Mouse (Mus musculus) MEL (cell line): Measurements from ENCODE around the gene Large2. TPM values are rescaled to one million over a fixed set of nuclear protein-coding genes. Genes with fewer than 3 reads are reported as not detected.
A peak's percentile ranks its signal among the peaks of the same experiment; 100 is the strongest.

Experiments
- DNase-seq: peaks from one replicate; pipeline ENCODE4 v3.0.0; 2011; ENCODE audit warnings: low read depth, low spot score
- H3K27ac ChIP-seq: 2 replicates; pipeline ENCODE4 v1.5.1; 2012; ENCODE audit warnings: low read depth, mild to moderate bottlenecking, control low read depth, low read length, moderate library complexity; ENCODE audit not compliant: control insufficient read depth
- H3K27me3 ChIP-seq, 2 experiments: fragments of 150-350 bp in 1 of 2; sonication (generic) in 1 of 2; 2 replicates each; pipeline ENCODE4 v1.6.1; 2012; ENCODE audit warnings: low read length in 2 of 2, mild to moderate bottlenecking in 2 of 2, improper control_type of control experiment in 1 of 2, moderate library complexity in 1 of 2; ENCODE audit not compliant: insufficient read depth in 2 of 2, control insufficient read depth in 1 of 2
- H3K36me3 ChIP-seq, 2 experiments: 2 replicates each; pipeline ENCODE4 v1.6.1; 2012 to 2014; ENCODE audit warnings: low read length in 2 of 2, improper control_type of control experiment in 1 of 2, inconsistent platforms in 1 of 2, mild to moderate bottlenecking in 1 of 2; ENCODE audit not compliant: insufficient read depth in 2 of 2, control insufficient read depth in 1 of 2
- H3K4me1 ChIP-seq, 2 experiments: fragments of 150-350 bp in 1 of 2; sonication (generic) in 1 of 2; 2 replicates each; pipeline ENCODE4 v1.6.1; 2012; ENCODE audit warnings: low read length in 2 of 2, improper control_type of control experiment in 1 of 2, mild to moderate bottlenecking in 1 of 2; ENCODE audit not compliant: insufficient read depth in 2 of 2, control insufficient read depth in 1 of 2
- H3K4me3 ChIP-seq, 2 experiments: fragments of 150-350 bp in 1 of 2; sonication (generic) in 1 of 2; 2 replicates each; pipeline ENCODE4 v1.5.1; 2012; ENCODE audit warnings: low read depth in 2 of 2, low read length in 2 of 2, mild to moderate bottlenecking in 2 of 2, moderate library complexity in 2 of 2, control low read depth in 1 of 2, improper control_type of control experiment in 1 of 2; ENCODE audit not compliant: control insufficient read depth in 1 of 2, insufficient read depth in 1 of 2
- H3K79me2 ChIP-seq: 2 replicates; pipeline ENCODE4 v1.6.1; 2012; ENCODE audit warnings: mild to moderate bottlenecking, low read length, moderate library complexity; ENCODE audit not compliant: control insufficient read depth, poor library complexity, insufficient read depth
- H3K9ac ChIP-seq: 2 replicates; pipeline ENCODE4 v1.6.1; 2012; ENCODE audit warnings: low read depth, mild to moderate bottlenecking, control low read depth, low read length, moderate library complexity; ENCODE audit not compliant: control insufficient read depth, poor library complexity, severe bottlenecking
- H3K9me3 ChIP-seq: fragments of 150-350 bp; sonication (generic); replicated peaks from 2 replicates; pipeline ENCODE4 v1.6.1; 2012; ENCODE audit warnings: mild to moderate bottlenecking, low read length, improper control_type of control experiment, moderate library complexity; ENCODE audit not compliant: insufficient read depth
- BHLHE40 ChIP-seq: IDR thresholded peaks from 2 replicates; pipeline ENCODE4 v1.6.1; 2012; ENCODE audit warnings: low read depth, mild to moderate bottlenecking, inconsistent platforms, low read length, improper control_type of control experiment, borderline replicate concordance
- CHD1 ChIP-seq: IDR thresholded peaks from 2 replicates; pipeline ENCODE4 v1.6.1; 2012; ENCODE audit warnings: low read depth, mild to moderate bottlenecking, inconsistent platforms, low read length, improper control_type of control experiment
- CHD2 ChIP-seq: IDR thresholded peaks from 2 replicates; pipeline ENCODE4 v1.6.1; 2011; ENCODE audit warnings: low read length, improper control_type of control experiment
- CTCF ChIP-seq, 3 experiments: IDR thresholded peaks in 2 of 3; conservative IDR thresholded peaks in 1 of 3; 2 replicates each; pipeline ENCODE4 v1.5.1; 2011 to 2012; ENCODE audit warnings: low read length in 3 of 3, low read depth in 2 of 3, mild to moderate bottlenecking in 2 of 3, improper control_type of control experiment in 1 of 3, inconsistent platforms in 1 of 3, mixed read lengths in 1 of 3, moderate library complexity in 1 of 3; ENCODE audit not compliant: control insufficient read depth in 1 of 3, insufficient read depth in 1 of 3, poor library complexity in 1 of 3, severe bottlenecking in 1 of 3
- E2F4 ChIP-seq: IDR thresholded peaks from 2 replicates; pipeline ENCODE4 v1.6.1; 2011; ENCODE audit warnings: low read depth, low read length, improper control_type of control experiment, borderline replicate concordance
- ELF1 ChIP-seq: IDR thresholded peaks from 2 replicates; pipeline ENCODE4 v1.6.1; 2014; ENCODE audit warnings: low read depth, mild to moderate bottlenecking, inconsistent platforms, low read length, improper control_type of control experiment, moderate library complexity
- EP300 ChIP-seq, 2 experiments: IDR thresholded peaks; 2 replicates each; pipeline ENCODE4 v1.6.1; 2011; ENCODE audit warnings: improper control_type of control experiment in 2 of 2, low read length in 2 of 2, low read depth in 1 of 2, mild to moderate bottlenecking in 1 of 2
- ETS1 ChIP-seq: IDR thresholded peaks from 2 replicates; pipeline ENCODE4 v1.6.1; 2012; ENCODE audit warnings: low read depth, mild to moderate bottlenecking, inconsistent platforms, low read length, improper control_type of control experiment, moderate library complexity
- GABPA ChIP-seq: IDR thresholded peaks from 2 replicates; pipeline ENCODE4 v1.6.1; 2012; ENCODE audit warnings: low read depth, mild to moderate bottlenecking, inconsistent platforms, low read length, improper control_type of control experiment, moderate library complexity
- GATA1 ChIP-seq: IDR thresholded peaks from 2 replicates; pipeline ENCODE4 v1.6.1; 2011; ENCODE audit warnings: low read depth, low read length, improper control_type of control experiment
- HCFC1 ChIP-seq: IDR thresholded peaks from 2 replicates; pipeline ENCODE4 v1.6.1; 2012; ENCODE audit warnings: low read depth, mild to moderate bottlenecking, inconsistent platforms, low read length, improper control_type of control experiment, moderate library complexity
- JUND ChIP-seq: IDR thresholded peaks from 2 replicates; pipeline ENCODE4 v1.6.1; 2011; ENCODE audit warnings: low read depth, mild to moderate bottlenecking, improper control_type of control experiment, low read length
- KAT2A ChIP-seq: conservative IDR thresholded peaks from 2 replicates; pipeline ENCODE4 v1.6.1; 2012; ENCODE audit warnings: low read depth, low read length, improper control_type of control experiment, inconsistent platforms
- MAFK ChIP-seq: IDR thresholded peaks from 2 replicates; pipeline ENCODE4 v1.6.1; 2011; ENCODE audit warnings: low read depth, mild to moderate bottlenecking, low read length, improper control_type of control experiment, borderline replicate concordance
- MAX ChIP-seq: IDR thresholded peaks from 2 replicates; pipeline ENCODE4 v1.6.1; 2011; ENCODE audit warnings: low read length, improper control_type of control experiment
- MAZ ChIP-seq: IDR thresholded peaks from 2 replicates; pipeline ENCODE4 v1.6.1; 2012; ENCODE audit warnings: low read depth, mild to moderate bottlenecking, inconsistent platforms, low read length, improper control_type of control experiment
- MEF2A ChIP-seq: IDR thresholded peaks from 2 replicates; pipeline ENCODE4 v1.6.1; 2014; ENCODE audit warnings: low read depth, mild to moderate bottlenecking, inconsistent platforms, low read length, improper control_type of control experiment; ENCODE audit not compliant: poor library complexity, insufficient replicate concordance, severe bottlenecking; ENCODE audit errors: extremely low read depth
- MXI1 ChIP-seq: IDR thresholded peaks from 2 replicates; pipeline ENCODE4 v1.6.1; 2011; ENCODE audit warnings: mild to moderate bottlenecking, low read depth, low read length, improper control_type of control experiment
- MYB ChIP-seq: IDR thresholded peaks from 2 replicates; pipeline ENCODE4 v1.6.1; 2011; ENCODE audit warnings: mild to moderate bottlenecking, low read depth, low read length, improper control_type of control experiment
- MYC ChIP-seq: IDR thresholded peaks from 2 replicates; pipeline ENCODE4 v1.6.1; 2011; ENCODE audit warnings: low read depth, mild to moderate bottlenecking, low read length, improper control_type of control experiment, moderate library complexity
- NELFE ChIP-seq: IDR thresholded peaks from 2 replicates; pipeline ENCODE4 v1.6.1; 2011; ENCODE audit warnings: low read depth, low read length, improper control_type of control experiment
- NRF1 ChIP-seq: IDR thresholded peaks from 2 replicates; pipeline ENCODE4 v1.6.1; 2014; ENCODE audit warnings: low read depth, mild to moderate bottlenecking, inconsistent platforms, low read length, improper control_type of control experiment, moderate library complexity; ENCODE audit not compliant: poor library complexity, insufficient read depth, severe bottlenecking
- POLR2A ChIP-seq, 2 experiments: IDR thresholded peaks; 2 replicates each; pipeline ENCODE4 v1.6.1; 2011 to 2012; ENCODE audit warnings: low read length in 2 of 2, mild to moderate bottlenecking in 2 of 2, control low read depth in 1 of 2, improper control_type of control experiment in 1 of 2, low read depth in 1 of 2, moderate library complexity in 1 of 2; ENCODE audit not compliant: control insufficient read depth in 1 of 2, insufficient read depth in 1 of 2, poor library complexity in 1 of 2
- POLR2AphosphoS2 ChIP-seq: IDR thresholded peaks from 2 replicates; pipeline ENCODE4 v1.6.1; 2011; ENCODE audit warnings: low read length, improper control_type of control experiment
- POLR2AphosphoS5 ChIP-seq: IDR thresholded peaks from 2 replicates; pipeline ENCODE4 v1.6.1; 2012; ENCODE audit warnings: low read depth, borderline replicate concordance, mild to moderate bottlenecking, inconsistent platforms, low read length, moderate library complexity, mixed read lengths
- RAD21 ChIP-seq: IDR thresholded peaks from 2 replicates; pipeline ENCODE4 v1.6.1; 2011; ENCODE audit warnings: mild to moderate bottlenecking, low read depth, low read length, improper control_type of control experiment
- RCOR1 ChIP-seq: IDR thresholded peaks from 2 replicates; pipeline ENCODE4 v1.6.1; 2012; ENCODE audit warnings: low read depth, mild to moderate bottlenecking, inconsistent platforms, low read length, improper control_type of control experiment
- SIN3A ChIP-seq: IDR thresholded peaks from 2 replicates; pipeline ENCODE4 v1.6.1; 2012; ENCODE audit warnings: low read length, improper control_type of control experiment, inconsistent platforms
- SMC3 ChIP-seq: IDR thresholded peaks from 2 replicates; pipeline ENCODE4 v1.6.1; 2011; ENCODE audit warnings: low read depth, low read length, improper control_type of control experiment
- TAL1 ChIP-seq: IDR thresholded peaks from 2 replicates; pipeline ENCODE4 v1.6.1; 2012; ENCODE audit warnings: mild to moderate bottlenecking, inconsistent platforms, low read length, moderate library complexity, mixed read lengths
- TBP ChIP-seq: IDR thresholded peaks from 2 replicates; pipeline ENCODE4 v1.8.0; 2011; ENCODE audit warnings: low read depth, low read length, improper control_type of control experiment
- TCF12 ChIP-seq: IDR thresholded peaks from 2 replicates; pipeline ENCODE4 v1.6.1; 2014; ENCODE audit warnings: low read depth, mild to moderate bottlenecking, inconsistent platforms, low read length, improper control_type of control experiment, moderate library complexity
- UBTF ChIP-seq: IDR thresholded peaks from 2 replicates; pipeline ENCODE4 v1.6.1; 2012; ENCODE audit warnings: low read depth, mild to moderate bottlenecking, inconsistent platforms, low read length, improper control_type of control experiment, moderate library complexity, borderline replicate concordance; ENCODE audit not compliant: insufficient read depth
- USF1 ChIP-seq: IDR thresholded peaks from 2 replicates; pipeline ENCODE4 v1.6.1; 2014; ENCODE audit warnings: low read depth, mild to moderate bottlenecking, inconsistent platforms, low read length, improper control_type of control experiment, moderate library complexity
- ZC3H11A ChIP-seq: IDR thresholded peaks from 2 replicates; pipeline ENCODE4 v1.6.1; 2012; ENCODE audit warnings: low read depth, mild to moderate bottlenecking, inconsistent platforms, low read length, improper control_type of control experiment
- ZKSCAN1 ChIP-seq: IDR thresholded peaks from 2 replicates; pipeline ENCODE4 v1.6.1; 2012; ENCODE audit warnings: low read depth, mild to moderate bottlenecking, inconsistent platforms, low read length, improper control_type of control experiment, moderate library complexity
- ZNF384 ChIP-seq: IDR thresholded peaks from 2 replicates; pipeline ENCODE4 v1.6.1; 2012; ENCODE audit warnings: low read depth, mild to moderate bottlenecking, inconsistent platforms, low read length, improper control_type of control experiment
- polyA plus RNA-seq, 2 experiments: library from polyadenylated mRNA; stranded (reverse) in 1 of 2; unstranded in 1 of 2; fragments of >175 nt in 1 of 2; fragments of >200 nt in 1 of 2; gene quantifications; 2 replicates each; pipeline versions ENCODE4 v1.2.1 to v1.2.4; 2012; ENCODE audit warnings: low replicate concordance in 2 of 2, low read depth in 1 of 2; ENCODE audit not compliant: insufficient read length in 2 of 2, insufficient read depth in 1 of 2, missing spikeins in 1 of 2
- total RNA-seq: library from RNA; depleted of rRNA; stranded (reverse); fragments of 300-350 nt; gene quantifications from 2 replicates; pipeline ENCODE4 v1.2.3, GENCODE M21; 2012

Large2 gene
- total and polyA plus RNA-seq, 3 experiments: 0.03 TPM; not detected in 2

DNA sequence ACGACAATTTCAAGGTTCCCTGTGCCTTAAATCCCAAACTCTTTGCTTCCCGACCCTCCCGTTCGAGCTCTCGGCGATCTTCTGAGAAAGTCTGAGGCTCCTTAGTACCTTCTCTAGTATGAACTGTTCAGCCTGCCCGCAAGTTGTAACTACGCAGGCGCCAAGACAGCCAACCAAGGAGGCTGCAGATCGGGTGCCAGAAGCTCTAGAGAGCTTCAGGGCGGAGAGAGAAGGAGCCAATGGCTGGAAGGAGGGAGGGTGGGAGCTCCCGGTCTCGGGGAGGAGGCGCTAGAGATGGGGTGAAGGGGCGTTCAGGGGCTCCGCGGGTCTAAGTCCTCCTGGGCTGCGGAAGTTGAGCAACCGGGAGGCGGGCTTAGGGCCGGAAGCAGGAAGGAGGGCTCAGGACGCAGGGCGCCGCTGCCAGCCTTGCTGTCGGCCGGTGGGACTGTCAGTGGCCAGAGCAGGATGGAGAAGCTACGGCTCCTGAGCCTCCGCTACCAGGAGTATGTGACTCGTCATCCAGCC, 492 bp upstream of the Large2 start:
- Histone ChIP-seq H3K79me2 (peaks cover 5% of the 10 kb centered on the region), H3K27me3 (no peaks in the 10 kb centered on the region), H3K9me3 (no peaks in the 10 kb centered on the region), H3K4me3 (peak overlapping the region; percentile 72 to 84), H3K9ac (peak overlapping the region; percentile 81), H3K27ac (peak overlapping the region; percentile 68), H3K36me3 (no peaks in the 10 kb centered on the region), H3K4me1 (peaks cover 0 to 12% of the 10 kb centered on the region in 2 experiments; a peak in 2 of 4 replicates)
- peak; percentile 99 for DNase-seq
- TF ChIP-seq ELF1 (peak; percentile 97), ZC3H11A (no peak), MEF2A (no peak), UBTF (no peak), CTCF (IDR thresholded peaks at IDR 0.05 in 2 of 3, conservative IDR thresholded peaks at IDR 0.05 in 1 of 3; ENCODE audit: control insufficient read depth in 1 of 3, insufficient read depth in 1 of 3, low read depth in 2 of 3, low read length in 3 of 3, poor library complexity in 1 of 3, severe bottlenecking in 1 of 3) (no peak), MYC (peak; percentile 46; the same call in 1 of the 2 replicates), MAZ (peak; percentile 91), NELFE (peak; percentile 79), MAFK (no peak), MYB (no peak), MAX (no peak), CHD2 (peak; percentile 60; the same call in 1 of the 2 replicates), KAT2A (peak; percentile 84), CHD1 (no peak), POLR2A (IDR thresholded peaks at IDR 0.05; ENCODE audit: control insufficient read depth in 1 of 2, insufficient read depth in 1 of 2, low read depth in 1 of 2, low read length in 2 of 2, poor library complexity in 1 of 2) (peak; percentile 82 to 90; a peak in 3 of 4 replicates), EP300 (IDR thresholded peaks at IDR 0.05; ENCODE audit: low read depth in 1 of 2, low read length in 2 of 2) (peak in 1 of 2 experiments; percentile 37; a peak in 1 of 4 replicates), POLR2AphosphoS5 (no peak), TCF12 (peak; percentile 37), ZKSCAN1 (no peak), SMC3 (no peak), GABPA (no peak), SIN3A (peak; percentile 99), ETS1 (peak; percentile 39; the same call in 1 of the 2 replicates), JUND (no peak), E2F4 (no peak), GATA1 (no peak), BHLHE40 (no peak), TAL1 (no peak), ZNF384 (no peak), RAD21 (no peak), NRF1 (peak; percentile 85), RCOR1 (peak; percentile 44; the same call in 1 of the 2 replicates), TBP (no peak; the same call in 1 of the 2 replicates), HCFC1 (peak; percentile 96), MXI1 (peak; percentile 81), USF1 (no peak), POLR2AphosphoS2 (peak; percentile 35; the same call in 1 of the 2 replicates)
